Mouse (Mus musculus) cerebellum, adult 2 months (tissue): ENCODE results near the gene Vill. TPM values are rescaled to one million over a fixed set of nuclear protein-coding genes. Genes with fewer than 3 reads are reported as not detected.

Source experiments
- DNase-seq, 2 experiments: peaks; one replicate each; pipeline ENCODE4 v3.0.0; 2021
- H3K27ac ChIP-seq: fragments of 200-500 bp; 2 replicates; pipeline ENCODE4 v1.5.1; 2012; ENCODE audit warnings: low read length, control low read depth, inconsistent platforms; ENCODE audit not compliant: insufficient read depth
- H3K27me3 ChIP-seq: fragments of 200-500 bp; 2 replicates; pipeline ENCODE4 v1.6.1; 2012; ENCODE audit warnings: inconsistent platforms, mild to moderate bottlenecking, low read length, moderate library complexity; ENCODE audit not compliant: control insufficient read depth, insufficient read depth
- H3K4me1 ChIP-seq: fragments of 200-500 bp; 2 replicates; pipeline ENCODE4 v1.6.1; 2011; ENCODE audit warnings: low read length; ENCODE audit not compliant: control insufficient read depth, insufficient read depth
- H3K4me3 ChIP-seq: fragments of 200-500 bp; replicated peaks from 2 replicates; pipeline ENCODE3; 2011; ENCODE audit warnings: mild to moderate bottlenecking, low read depth, low read length, control low read depth; ENCODE audit not compliant: insufficient read depth
- CTCF ChIP-seq: fragments of 200-500 bp; IDR thresholded peaks from 2 replicates; pipeline ENCODE4 v1.5.1; 2011; ENCODE audit warnings: low read depth, mild to moderate bottlenecking, control low read depth, low read length, moderate library complexity, borderline replicate concordance; ENCODE audit not compliant: insufficient read depth
- POLR2A ChIP-seq: fragments of 200-500 bp; IDR thresholded peaks from 2 replicates; pipeline ENCODE4 v1.6.1; 2011; ENCODE audit warnings: low read length, control low read depth, borderline replicate concordance; ENCODE audit not compliant: insufficient read depth
- WGBS: fragments of 180-500 bp; shearing (Covaris S2); methylation state at CpG from one replicate; pipeline ENCODE4 v1.1.7; 2018; 5-methylcytosine and 5-hydroxymethylcytosine counted together
- polyA plus RNA-seq: library from polyadenylated mRNA; depleted of rRNA; stranded (reverse); fragments of >200 nt; gene quantifications from 2 replicates; pipeline ENCODE4 v1.2.3, GENCODE M21; 2012

Gene Vill
- polyA plus RNA-seq, 1 experiment, result 0.47 TPM

DNA sequence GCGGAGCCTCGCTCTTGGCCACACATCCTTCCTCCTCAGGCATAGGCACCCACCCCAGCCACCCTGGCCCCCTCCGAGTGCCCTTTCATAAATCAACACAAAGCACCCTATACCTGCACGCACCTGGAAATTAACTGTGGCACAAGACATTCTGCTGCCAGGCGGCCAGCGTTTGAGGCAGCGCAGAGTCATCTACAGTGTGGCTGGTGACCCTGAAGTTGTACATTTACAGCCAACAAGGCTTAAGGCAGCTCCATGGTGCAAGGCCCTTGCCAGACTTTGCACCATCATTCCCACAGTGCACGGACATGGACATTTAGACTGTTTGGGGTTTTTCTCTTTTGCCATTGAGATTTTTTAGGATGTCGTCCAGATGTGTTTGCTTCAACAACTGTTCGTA, 8.1 kb downstream of the Vill start:
- no peak overlapping the region for H3K27ac ChIP-seq
- H3K27me3 ChIP-seq, result no peaks in the 10 kb centered on the region
- no peak overlapping the region for H3K4me3 ChIP-seq
- WGBS, result 90% methylated on average over 10 of the region's 10 CpGs
- DNase-seq, result no peak
- no peak for TF ChIP-seq CTCF
- TF ChIP-seq POLR2A, result no peak
- H3K4me1 ChIP-seq, result no peaks in the 10 kb centered on the region

GRCm38 (mm10) chr9:119063036-119063644, 10.6 kb downstream of the Vill start:
- no peak for DNase-seq
- no peak for TF ChIP-seq CTCF
- TF ChIP-seq POLR2A, result no peak
- H3K27ac ChIP-seq, result no peak overlapping the region
- WGBS, result 31% methylated on average over 19 of the region's 19 CpGs
- no peaks in the 10 kb centered on the region for H3K4me1 ChIP-seq
- H3K27me3 ChIP-seq, result no peaks in the 10 kb centered on the region
- no peak overlapping the region for H3K4me3 ChIP-seq

- 78% methylated on average over 4 of the region's 4 CpGs for WGBS
Observed at GRCm38 (mm10) chr9:119064296-119064695, 11.7 kb downstream of the Vill start.

GRCm38 (mm10) chr9:119067601-119068000, 15.0 kb downstream of the Vill start:
- no peak overlapping the region for H3K27ac ChIP-seq

More at GRCm38 (mm10) chr9:119064296-119064695, 11.7 kb downstream of the Vill start:
- no peak for DNase-seq
- Histone ChIP-seq H3K4me1 (no peaks in the 10 kb centered on the region), H3K27ac (no peak overlapping the region), H3K27me3 (no peaks in the 10 kb centered on the region), H3K4me3 (no peak overlapping the region)
- no peak for TF ChIP-seq CTCF
- no peak for TF ChIP-seq POLR2A

GRCm38 (mm10) chr9:119068266-119068665, 15.7 kb downstream of the Vill start:
- TF ChIP-seq POLR2A (no peak), CTCF (no peak)
- no peaks in the 10 kb centered on the region for H3K27me3 ChIP-seq
- no peaks in the 10 kb centered on the region; the same call in 1 of the 2 replicates for H3K4me1 ChIP-seq
- DNase-seq, result no peak
- 83% methylated on average over 11 of the region's 11 CpGs for WGBS
- H3K4me3 ChIP-seq, result no peak overlapping the region
- H3K27ac ChIP-seq, result no peak overlapping the region

More at GRCm38 (mm10) chr9:119067601-119068000, 15.0 kb downstream of the Vill start:
- Histone ChIP-seq H3K4me3 (no peak overlapping the region), H3K27me3 (no peaks in the 10 kb centered on the region), H3K4me1 (no peaks in the 10 kb centered on the region)
- peak; percentile 54 to 73 for DNase-seq
- TF ChIP-seq CTCF (peak; percentile 93), POLR2A (no peak)
- 3% methylated on average over 6 of the region's 6 CpGs for WGBS

DNA sequence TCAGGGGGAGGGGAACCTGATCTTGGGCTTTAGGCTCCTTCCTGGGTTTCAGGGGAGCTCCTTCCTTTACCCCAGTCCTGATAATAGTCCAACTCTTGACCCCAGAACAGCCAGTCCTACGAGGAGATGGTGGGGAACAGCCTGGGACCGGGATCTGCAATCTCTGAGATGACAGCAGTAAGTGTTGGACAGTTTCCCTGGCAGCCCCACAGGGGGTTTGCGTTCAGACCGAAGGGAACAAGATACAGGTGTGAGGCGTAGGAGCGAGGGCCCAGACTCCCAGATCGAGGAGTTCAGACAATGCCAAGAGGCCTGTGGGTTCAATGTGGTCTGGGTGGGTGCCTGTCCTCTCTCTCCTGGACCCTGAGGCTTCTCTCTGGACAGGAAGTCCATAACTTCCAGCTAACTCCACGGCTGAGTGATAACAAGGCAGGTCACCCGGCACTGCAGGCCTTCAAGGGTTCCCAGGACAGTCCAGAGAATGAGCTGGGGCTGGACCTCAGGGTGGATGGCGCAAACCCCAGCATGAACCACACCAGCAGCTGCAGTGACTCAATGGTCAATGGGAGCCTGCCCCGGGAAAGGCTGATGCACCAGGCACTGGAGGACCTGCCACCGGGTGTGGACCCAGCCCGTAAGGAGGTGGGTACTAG, 17.7 kb downstream of the Vill start:
- Histone ChIP-seq H3K4me3 (no peak overlapping the region), H3K27me3 (no peaks in the 10 kb centered on the region), H3K27ac (no peak overlapping the region), H3K4me1 (no peaks in the 10 kb centered on the region; the same call in 1 of the 2 replicates)
- DNase-seq, result no peak
- 53% methylated on average over 13 of the region's 13 CpGs for WGBS
- TF ChIP-seq POLR2A, result no peak

DNA sequence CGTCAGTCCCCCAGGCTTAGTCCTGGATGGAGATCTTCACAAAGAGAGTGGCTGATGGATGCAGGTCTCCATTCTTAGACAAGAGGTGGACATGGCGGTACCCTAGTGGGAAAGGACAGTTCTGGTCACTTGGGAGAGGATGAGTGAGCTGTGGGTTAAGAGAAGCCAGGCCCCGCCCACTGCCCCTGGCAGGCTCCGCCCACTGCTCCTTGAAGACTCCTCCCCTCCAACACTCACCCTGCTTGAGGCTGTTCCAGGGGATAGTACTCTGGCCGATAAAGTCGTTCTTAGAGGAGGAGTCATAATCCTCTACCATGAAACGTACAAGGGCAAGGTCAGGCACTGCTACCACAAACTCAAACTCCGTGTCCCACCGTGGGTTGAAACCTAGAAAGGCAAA, 19.2 kb downstream of the Vill start:
- WGBS, result 91% methylated on average over 9 of the region's 9 CpGs
- no peak for TF ChIP-seq CTCF
- no peak for TF ChIP-seq POLR2A
- Histone ChIP-seq H3K27ac (no peak overlapping the region), H3K4me3 (no peak overlapping the region), H3K27me3 (no peaks in the 10 kb centered on the region), H3K4me1 (no peaks in the 10 kb centered on the region; the same call in 1 of the 2 replicates)
- no peak for DNase-seq

DNA sequence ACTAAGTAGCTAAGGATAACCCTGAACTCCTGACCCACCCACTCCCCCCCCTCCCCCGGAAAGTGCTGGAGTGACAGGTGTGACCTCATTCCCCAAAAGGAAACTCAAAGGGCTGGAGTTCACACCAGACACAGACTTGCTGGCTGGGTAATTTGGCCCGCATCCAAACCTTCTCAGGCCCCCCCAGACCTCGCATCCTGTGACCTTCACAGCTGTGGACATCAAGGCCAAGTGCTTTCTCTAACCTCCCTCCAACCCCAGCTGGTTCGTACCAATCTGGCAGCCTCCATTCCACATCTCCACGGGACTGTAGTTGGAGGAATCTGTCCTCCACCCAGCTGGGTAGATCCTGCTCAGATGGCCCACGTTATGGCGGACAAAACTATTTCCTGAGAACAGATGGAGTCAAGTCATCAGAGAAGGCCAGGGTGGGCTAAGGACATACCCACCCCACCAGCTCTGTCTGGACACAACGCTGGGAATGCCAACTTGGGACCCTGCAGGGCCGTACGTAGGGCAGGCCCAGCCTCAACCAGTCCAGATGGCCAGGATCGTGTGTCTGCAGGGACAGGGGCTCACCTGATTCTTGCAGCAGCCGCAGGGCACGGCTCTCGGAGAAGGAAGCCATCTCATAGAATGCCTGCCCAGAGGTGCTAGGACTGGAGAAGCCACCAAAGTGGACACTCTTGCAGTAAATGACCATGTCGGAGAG, 20.8 kb downstream of the Vill start:
- no peaks in the 10 kb centered on the region for H3K27me3 ChIP-seq
- WGBS, result 48% methylated on average over 15 of the region's 15 CpGs
- no peak overlapping the region for H3K27ac ChIP-seq
- no peaks in the 10 kb centered on the region; the same call in 1 of the 2 replicates for H3K4me1 ChIP-seq
- TF ChIP-seq CTCF (no peak), POLR2A (no peak)
- no peak for DNase-seq
- no peak overlapping the region for H3K4me3 ChIP-seq
